Mouse (Mus musculus): Measurements from ENCODE around the gene Trmt10b. TPM values are rescaled to one million over a fixed set of nuclear protein-coding genes. Genes with fewer than 3 reads are reported as not detected.

Gene Trmt10b
- total and polyA plus RNA-seq, 3 experiments = 9.9 to 19.7 TPM; not detected in 1

GRCm38 (mm10) chr4:45305536-45305935, 8.6 kb downstream of the Trmt10b start:
- no peaks in the 10 kb centered on the region for H3K4me1 ChIP-seq (ENCODE audit: control insufficient read depth in 1 of 2, insufficient read depth in 2 of 2, low read length in 2 of 2)
- H3K27ac ChIP-seq (ENCODE audit: control insufficient read depth, low read depth, low read length) = no peak overlapping the region

GRCm38 (mm10) chr4:45308046-45308445, 11.1 kb downstream of the Trmt10b start:
- no peaks in the 10 kb centered on the region for H3K79me2 ChIP-seq (ENCODE audit: control insufficient read depth, insufficient read depth, low read length, poor library complexity)
- H3K36me3 ChIP-seq (ENCODE audit: control insufficient read depth in 1 of 2, insufficient read depth in 2 of 2, low read length in 2 of 2) = no peaks in the 10 kb centered on the region; a peak in 1 of 4 replicates

More at GRCm38 (mm10) chr4:45305536-45305935, 8.6 kb downstream of the Trmt10b start:
- H3K9me3 ChIP-seq (replicated peaks; ENCODE audit: insufficient read depth, low read length) = no peaks in the 10 kb centered on the region
- no peak for TF ChIP-seq USF2 (IDR thresholded peaks at IDR 0.05; ENCODE audit: borderline replicate concordance in 1 of 2, insufficient read depth in 1 of 2, low read depth in 1 of 2, low read length in 2 of 2)
- no peak for TF ChIP-seq UBTF (IDR thresholded peaks at IDR 0.05; ENCODE audit: borderline replicate concordance, insufficient read depth, low read depth, low read length)
- TF ChIP-seq HCFC1 (IDR thresholded peaks at IDR 0.05; ENCODE audit: low read depth, low read length) = no peak
- TF ChIP-seq MEF2A (IDR thresholded peaks at IDR 0.05; ENCODE audit: extremely low read depth, insufficient replicate concordance, low read depth, low read length, poor library complexity, severe bottlenecking) = no peak
- TF ChIP-seq POLR2A (IDR thresholded peaks at IDR 0.05; ENCODE audit: control insufficient read depth in 1 of 2, insufficient read depth in 1 of 2, low read depth in 1 of 2, low read length in 2 of 2, poor library complexity in 1 of 2) = no peak
- TF ChIP-seq GABPA (IDR thresholded peaks at IDR 0.05; ENCODE audit: low read depth, low read length) = no peak
- TF ChIP-seq ZC3H11A (IDR thresholded peaks at IDR 0.05; ENCODE audit: low read depth, low read length) = no peak
- TF ChIP-seq MYB (IDR thresholded peaks at IDR 0.05; ENCODE audit: low read depth, low read length) = no peak
- TF ChIP-seq ZMIZ1 (IDR thresholded peaks at IDR 0.05; ENCODE audit: low read depth, low read length) = no peak
- no peak for TF ChIP-seq POLR2AphosphoS2 (IDR thresholded peaks at IDR 0.05; ENCODE audit: low read length)
- TF ChIP-seq E2F4 (IDR thresholded peaks at IDR 0.05; ENCODE audit: borderline replicate concordance, low read depth, low read length) = no peak
- TF ChIP-seq EP300 (IDR thresholded peaks at IDR 0.05; ENCODE audit: low read depth in 1 of 2, low read length in 2 of 2) = no peak
- TF ChIP-seq MXI1 (IDR thresholded peaks at IDR 0.05; ENCODE audit: low read depth, low read length) = no peak
- no peak for TF ChIP-seq TCF12 (IDR thresholded peaks at IDR 0.05; ENCODE audit: low read depth, low read length)
- no peak for TF ChIP-seq KAT2A (conservative IDR thresholded peaks at IDR 0.05; ENCODE audit: low read depth, low read length)
- no peak for TF ChIP-seq CHD1 (IDR thresholded peaks at IDR 0.05; ENCODE audit: low read depth, low read length)
- TF ChIP-seq SMC3 (IDR thresholded peaks at IDR 0.05; ENCODE audit: low read depth, low read length) = no peak
- TF ChIP-seq GATA1 (IDR thresholded peaks at IDR 0.05; ENCODE audit: low read depth, low read length) = no peak
- TF ChIP-seq MAZ (IDR thresholded peaks at IDR 0.05; ENCODE audit: low read depth, low read length) = no peak
- TF ChIP-seq ETS1 (IDR thresholded peaks at IDR 0.05; ENCODE audit: low read depth, low read length) = no peak
- no peak overlapping the region for H3K9ac ChIP-seq (ENCODE audit: control insufficient read depth, low read depth, low read length, poor library complexity, severe bottlenecking)
- no peak for DNase-seq (ENCODE audit: low read depth, low spot score)
- H3K4me3 ChIP-seq (ENCODE audit: control insufficient read depth in 1 of 2, insufficient read depth in 1 of 2, low read depth in 2 of 2, low read length in 2 of 2) = no peak overlapping the region
- no peaks in the 10 kb centered on the region; a peak in 1 of 4 replicates for H3K36me3 ChIP-seq (ENCODE audit: control insufficient read depth in 1 of 2, insufficient read depth in 2 of 2, low read length in 2 of 2)
- H3K27me3 ChIP-seq (ENCODE audit: control insufficient read depth in 1 of 2, insufficient read depth in 2 of 2, low read length in 2 of 2) = no peaks in the 10 kb centered on the region
- no peaks in the 10 kb centered on the region for H3K79me2 ChIP-seq (ENCODE audit: control insufficient read depth, insufficient read depth, low read length, poor library complexity)

More at GRCm38 (mm10) chr4:45308046-45308445, 11.1 kb downstream of the Trmt10b start:
- no peak for TF ChIP-seq SIN3A (IDR thresholded peaks at IDR 0.05; ENCODE audit: low read length)
- peak; percentile 5 for TF ChIP-seq RAD21 (IDR thresholded peaks at IDR 0.05; ENCODE audit: low read depth, low read length)
- TF ChIP-seq CTCF (IDR thresholded peaks at IDR 0.05 in 2 of 3, conservative IDR thresholded peaks at IDR 0.05 in 1 of 3; ENCODE audit: control insufficient read depth in 1 of 3, insufficient read depth in 1 of 3, low read depth in 2 of 3, low read length in 3 of 3, poor library complexity in 1 of 3, severe bottlenecking in 1 of 3) = peak; percentile 48 to 63 (median 59)
- peak; percentile 49 for TF ChIP-seq SMC3 (IDR thresholded peaks at IDR 0.05; ENCODE audit: low read depth, low read length)
- TF ChIP-seq CHD2 (IDR thresholded peaks at IDR 0.05; ENCODE audit: low read length) = no peak
- no peak for TF ChIP-seq NRF1 (IDR thresholded peaks at IDR 0.05; ENCODE audit: insufficient read depth, low read depth, low read length, poor library complexity, severe bottlenecking)
- TF ChIP-seq NELFE (IDR thresholded peaks at IDR 0.05; ENCODE audit: low read depth, low read length) = no peak
- no peak for TF ChIP-seq ELF1 (IDR thresholded peaks at IDR 0.05; ENCODE audit: low read depth, low read length)
- peak; percentile 38 for DNase-seq (ENCODE audit: low read depth, low spot score)
- Histone ChIP-seq H3K4me1 (ENCODE audit: control insufficient read depth in 1 of 2, insufficient read depth in 2 of 2, low read length in 2 of 2) (no peaks in the 10 kb centered on the region), H3K27ac (ENCODE audit: control insufficient read depth, low read depth, low read length) (no peak overlapping the region), H3K9ac (ENCODE audit: control insufficient read depth, low read depth, low read length, poor library complexity, severe bottlenecking) (no peak overlapping the region), H3K4me3 (ENCODE audit: control insufficient read depth in 1 of 2, insufficient read depth in 1 of 2, low read depth in 2 of 2, low read length in 2 of 2) (no peak overlapping the region), H3K27me3 (ENCODE audit: control insufficient read depth in 1 of 2, insufficient read depth in 2 of 2, low read length in 2 of 2) (no peaks in the 10 kb centered on the region), H3K9me3 (replicated peaks; ENCODE audit: insufficient read depth, low read length) (no peaks in the 10 kb centered on the region)

Measured in MEL (cell line).